ENCODE assay signal across 24 mouse cellular contexts in the genomic region with DNA sequence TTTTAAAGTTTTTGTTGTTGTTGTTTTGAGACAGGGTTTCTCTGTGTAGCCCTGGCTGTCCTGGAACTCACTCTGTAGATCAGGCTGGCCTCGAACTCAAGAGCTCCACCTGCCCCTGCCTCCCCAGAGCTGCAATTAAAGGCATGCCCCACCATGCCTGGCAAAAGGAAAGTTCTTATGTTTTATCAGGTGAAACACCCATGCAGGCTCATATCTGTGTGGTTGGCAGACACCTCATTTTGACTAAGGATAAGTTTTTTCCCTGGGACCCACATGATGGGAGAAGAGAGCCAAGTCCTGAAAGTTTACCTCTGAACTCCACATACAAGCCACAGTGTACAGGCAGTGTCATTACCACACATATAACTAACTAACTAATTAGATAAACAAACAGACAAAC. TPM values are rescaled to one million over a fixed set of nuclear protein-coding genes. Genes with fewer than 3 reads are reported as not detected.
DNase-seq lines count a peak whose midpoint lies in the region; ATAC-seq and TF ChIP-seq lines count a peak whose summit lies in the region.
"Had no signal": no experiment of that assay in that cellular context is flagged by ENCODE, and none has a peak within 500 bp of the region (broad histone marks: within the 10 kb centered on the region; RNA-seq: fewer than 3 reads in every experiment).

No protein-coding gene starts in this region.

- H3K27ac ChIP-seq in stomach, embryonic 15.5 days: no peak overlapping the region
- H3K27ac ChIP-seq in stomach, postnatal 0 days (replicated peaks): no peak overlapping the region
- peak overlapping the region; percentile 99 for H3K27ac ChIP-seq in liver, embryonic 16.5 days (ENCODE audit: low read length)
- H3K27ac ChIP-seq in midbrain, postnatal 0 days (ENCODE audit: low read depth, low read length): no peak overlapping the region
- H3K27ac ChIP-seq: embryonic facial prominence, embryonic 10.5 days; forebrain, embryonic 13.5 days; heart, embryonic 15.5 days; hindbrain, embryonic 10.5 days; neural tube, embryonic 12.5 days had no signal

- no peak for TF ChIP-seq CTCF in stomach, postnatal 0 days (IDR thresholded peaks at IDR 0.05; ENCODE audit: low read depth)
- TF ChIP-seq CTCF in midbrain, postnatal 0 days (IDR thresholded peaks at IDR 0.05): no peak

- no peaks in the 10 kb centered on the region for H3K9me3 ChIP-seq in stomach, embryonic 15.5 days
- H3K9me3 ChIP-seq in stomach, postnatal 0 days (ENCODE audit: control insufficient read depth, low read length): no peaks in the 10 kb centered on the region
- no peaks in the 10 kb centered on the region for H3K9me3 ChIP-seq in liver, embryonic 16.5 days (replicated peaks; ENCODE audit: control insufficient read depth, low read length)
- H3K9me3 ChIP-seq in midbrain, postnatal 0 days (ENCODE audit: low read length): no peaks in the 10 kb centered on the region
- H3K9me3 ChIP-seq: embryonic facial prominence, embryonic 10.5 days; forebrain, embryonic 13.5 days; heart, embryonic 15.5 days; hindbrain, embryonic 10.5 days; neural tube, embryonic 12.5 days had no signal

- 72% methylated on average over 1 of the region's 1 CpGs for WGBS in stomach, embryonic 15.5 days
- 54% methylated on average over 1 of the region's 1 CpGs for WGBS in stomach, postnatal 0 days
- 6% methylated on average over 1 of the region's 1 CpGs for WGBS in liver, embryonic 16.5 days (ENCODE audit: insufficient replicate concordance)
- 48% methylated on average over 1 of the region's 1 CpGs for WGBS in midbrain, postnatal 0 days

- no peaks in the 10 kb centered on the region for H3K4me1 ChIP-seq in stomach, embryonic 15.5 days
- no peaks in the 10 kb centered on the region for H3K4me1 ChIP-seq in stomach, postnatal 0 days (replicated peaks; ENCODE audit: control insufficient read depth, insufficient read depth)
- peaks cover 50% of the 10 kb centered on the region for H3K4me1 ChIP-seq in liver, embryonic 16.5 days (ENCODE audit: control insufficient read depth, low read depth, low read length)
- H3K4me1 ChIP-seq in midbrain, postnatal 0 days (ENCODE audit: insufficient read depth, low read length): no peaks in the 10 kb centered on the region
- H3K4me1 ChIP-seq: embryonic facial prominence, embryonic 10.5 days; forebrain, embryonic 13.5 days; heart, embryonic 15.5 days; hindbrain, embryonic 10.5 days; neural tube, embryonic 12.5 days had no signal

- no peak overlapping the region for H3K4me3 ChIP-seq in stomach, embryonic 15.5 days (replicated peaks)
- H3K4me3 ChIP-seq in stomach, postnatal 0 days (ENCODE audit: low read depth, low read length): no peak overlapping the region
- H3K4me3 ChIP-seq in liver, embryonic 16.5 days (ENCODE audit: low read depth, low read length): no peak overlapping the region
- no peak overlapping the region for H3K4me3 ChIP-seq in midbrain, postnatal 0 days (ENCODE audit: low read depth, low read length)
- H3K4me3 ChIP-seq: embryonic facial prominence, embryonic 10.5 days; forebrain, embryonic 13.5 days; heart, embryonic 15.5 days; hindbrain, embryonic 10.5 days; neural tube, embryonic 12.5 days had no signal

- H3K36me3 ChIP-seq in stomach, embryonic 15.5 days: no peaks in the 10 kb centered on the region
- H3K36me3 ChIP-seq in stomach, postnatal 0 days (ENCODE audit: control insufficient read depth, insufficient read depth, low read length): no peaks in the 10 kb centered on the region
- H3K36me3 ChIP-seq in liver, embryonic 16.5 days (ENCODE audit: control insufficient read depth, insufficient read depth): no peaks in the 10 kb centered on the region
- no peaks in the 10 kb centered on the region for H3K36me3 ChIP-seq in midbrain, postnatal 0 days (ENCODE audit: insufficient read depth, low read length)
- H3K36me3 ChIP-seq: embryonic facial prominence, embryonic 10.5 days; heart, embryonic 15.5 days; hindbrain, embryonic 10.5 days; neural tube, embryonic 12.5 days had no signal

- no peak for DNase-seq in stomach, postnatal 0 days (ENCODE audit: low spot score)
- no peak for DNase-seq in midbrain, postnatal 0 days (ENCODE audit: low spot score)
- DNase-seq in urinary bladder, adult 18-20 months (ENCODE audit: low spot score in 2 of 2): no peak
- no peak for DNase-seq in layer of hippocampus, postnatal 10 days (ENCODE audit: low spot score in 2 of 2)
- DNase-seq: adrenal gland, postnatal 10 days; cerebellum, adult 18-20 months; cerebellum, postnatal 36 days; kidney, adult 18-20 months; kidney, postnatal 25 days; layer of hippocampus, adult 9-11 months; lung, adult 2 months; lung, postnatal 36 days; thymus, postnatal 14 days had no signal

- no peak overlapping the region for H3K4me2 ChIP-seq in stomach, embryonic 15.5 days
- no peak overlapping the region for H3K4me2 ChIP-seq in stomach, postnatal 0 days (replicated peaks; ENCODE audit: low read depth)
- peak overlapping the region; percentile 56; the same call in 1 of the 2 replicates for H3K4me2 ChIP-seq in liver, embryonic 16.5 days (ENCODE audit: low read depth, low read length)
- H3K4me2 ChIP-seq in midbrain, postnatal 0 days (ENCODE audit: low read depth, low read length, poor library complexity, severe bottlenecking): no peak overlapping the region
- H3K4me2 ChIP-seq: forebrain, embryonic 13.5 days; heart, embryonic 15.5 days; midbrain, embryonic 11.5 days; neural tube, embryonic 12.5 days had no signal

- no peak overlapping the region for H3K9ac ChIP-seq in stomach, embryonic 15.5 days
- H3K9ac ChIP-seq in stomach, postnatal 0 days (ENCODE audit: low read length): no peak overlapping the region
- H3K9ac ChIP-seq in liver, embryonic 16.5 days (ENCODE audit: low read depth, low read length): 0 out of 2 replicates have a peak overlapping the region, but pooled peaks have one; percentile 15
- H3K9ac ChIP-seq in midbrain, postnatal 0 days (replicated peaks; ENCODE audit: low read length, poor library complexity, severe bottlenecking): no peak overlapping the region
- H3K9ac ChIP-seq: forebrain, embryonic 13.5 days; heart, embryonic 15.5 days; neural tube, embryonic 12.5 days had no signal

- no peaks in the 10 kb centered on the region for H3K27me3 ChIP-seq in stomach, embryonic 15.5 days (replicated peaks)
- no peaks in the 10 kb centered on the region for H3K27me3 ChIP-seq in stomach, postnatal 0 days (ENCODE audit: control insufficient read depth, insufficient read depth, low read length)
- no peaks in the 10 kb centered on the region for H3K27me3 ChIP-seq in liver, embryonic 16.5 days (ENCODE audit: control insufficient read depth, insufficient read depth, low read depth, low read length)
- H3K27me3 ChIP-seq in midbrain, postnatal 0 days (ENCODE audit: insufficient read depth, low read length): 0 out of 2 replicates have a peak, but pooled peaks cover 4% of the 10 kb centered on the region
- H3K27me3 ChIP-seq: heart, embryonic 15.5 days; neural tube, embryonic 12.5 days had no signal

- no peak for TF ChIP-seq EP300 in stomach, postnatal 0 days (optimal IDR thresholded peaks at IDR 0.05)

- ATAC-seq in stomach, embryonic 15.5 days (ENCODE audit: insufficient read depth, low FRiP score, low read depth): peak; percentile 64; the same call in 1 of the 2 replicates
- ATAC-seq in stomach, postnatal 0 days (ENCODE audit: low FRiP score, low TSS enrichment): no peak
- peak; percentile 79 for ATAC-seq in erythroid progenitor cell, adult 5-6 weeks (replicated peaks; ENCODE audit: low FRiP score, poor library complexity, severe bottlenecking)
- ATAC-seq in liver, embryonic 16.5 days (ENCODE audit: low read depth): peak; percentile 75
- no peak for ATAC-seq in midbrain, postnatal 0 days (ENCODE audit: low FRiP score)
- ATAC-seq: forebrain, embryonic 13.5 days; Patski had no signal

RNA-seq across cellular contexts. Expression of a gene that starts 6.0 kb away (rescaled TPM):
- 26.8 and 28.8 TPM in 2 replicates for polyA plus RNA-seq in stomach, embryonic 15.5 days (2015; fragmentation: Nextera tagmentation; extraction: Ambion mirVana)
- polyA plus RNA-seq in stomach, postnatal 0 days (2015; fragmentation: Nextera tagmentation; extraction: Ambion mirVana): 18.4 and 18.5 TPM in 2 replicates
- total RNA-seq in erythroid progenitor cell, adult 5-6 weeks (2015; ENCODE audit: low replicate concordance): 41.8 and 60.8 TPM in 2 replicates
- 36.0 and 47.5 TPM in 2 replicates for total RNA-seq in erythroid progenitor cell, adult 5-6 weeks (2017; ENCODE audit: low replicate concordance)
- 34.7 and 35.7 TPM in 2 replicates for polyA plus RNA-seq in liver, embryonic 16.5 days (2015; fragmentation: Nextera tagmentation; extraction: Ambion mirVana)
- total RNA-seq in midbrain, postnatal 0 days (2014; rRNA removed): 133 and 210 TPM in 2 replicates
- 19.0 and 21.9 TPM in 2 replicates for polyA plus RNA-seq in midbrain, postnatal 0 days (2015; fragmentation: Nextera tagmentation; extraction: Ambion mirVana)
- total RNA-seq in layer of hippocampus, postnatal 10 days (2021): 10 to 100 TPM; 45.1 to 52.0 TPM

RNA-seq across cellular contexts. Expression of a gene that starts 7.5 kb away (rescaled TPM):
- 133 and 134 TPM in 2 replicates for polyA plus RNA-seq in stomach, embryonic 15.5 days (2015; fragmentation: Nextera tagmentation; extraction: Ambion mirVana)
- 251 and 252 TPM in 2 replicates for polyA plus RNA-seq in stomach, postnatal 0 days (2015; fragmentation: Nextera tagmentation; extraction: Ambion mirVana)
- total RNA-seq in erythroid progenitor cell, adult 5-6 weeks (2015; ENCODE audit: low replicate concordance): 87.2 and 135 TPM in 2 replicates
- total RNA-seq in erythroid progenitor cell, adult 5-6 weeks (2017; ENCODE audit: low replicate concordance): 109 and 163 TPM in 2 replicates
- 171 and 172 TPM in 2 replicates for polyA plus RNA-seq in liver, embryonic 16.5 days (2015; fragmentation: Nextera tagmentation; extraction: Ambion mirVana)
- total RNA-seq in midbrain, postnatal 0 days (2014; rRNA removed): 251 and 264 TPM in 2 replicates
- polyA plus RNA-seq in midbrain, postnatal 0 days (2015; fragmentation: Nextera tagmentation; extraction: Ambion mirVana): 333 and 346 TPM in 2 replicates
- total RNA-seq in layer of hippocampus, postnatal 10 days (2021): 100 to 1,000 TPM; 355 to 367 TPM

RNA-seq across cellular contexts. Expression of a gene that starts 56.7 kb away (rescaled TPM):
- polyA plus RNA-seq in stomach, embryonic 15.5 days (2015; fragmentation: Nextera tagmentation; extraction: Ambion mirVana): 0.09 TPM in 2 replicates
- 0.10 and 0.13 TPM in 2 replicates for polyA plus RNA-seq in stomach, postnatal 0 days (2015; fragmentation: Nextera tagmentation; extraction: Ambion mirVana)
- not detected in 2 replicates for total RNA-seq in erythroid progenitor cell, adult 5-6 weeks (2015; ENCODE audit: low replicate concordance)
- total RNA-seq in erythroid progenitor cell, adult 5-6 weeks (2017; ENCODE audit: low replicate concordance): not detected in 2 replicates
- polyA plus RNA-seq in liver, embryonic 16.5 days (2015; fragmentation: Nextera tagmentation; extraction: Ambion mirVana): 0.11 and 0.17 TPM in 2 replicates
- 51.6 and 73.9 TPM in 2 replicates for total RNA-seq in midbrain, postnatal 0 days (2014; rRNA removed)
- 35.8 and 42.9 TPM in 2 replicates for polyA plus RNA-seq in midbrain, postnatal 0 days (2015; fragmentation: Nextera tagmentation; extraction: Ambion mirVana)
- total RNA-seq in layer of hippocampus, postnatal 10 days (2021): 10 to 100 TPM; 42.8 to 46.3 TPM
- total RNA-seq: granulocyte monocyte progenitor cell, adult 5-6 weeks had no signal

Comparison
In these comparisons a context has a peak if more than half of its experiments do, and no peak if none do; other contexts are left out.
1. ATAC-seq: peak in stomach, embryonic 15.5 days (single experiment), erythroid progenitor cell, adult 5-6 weeks (single experiment) and liver, embryonic 16.5 days (single experiment); none in stomach, postnatal 0 days (single experiment) and midbrain, postnatal 0 days (single experiment).
2. RNA of a gene that starts 56.7 kb away (polyA plus RNA-seq): 35.8 to 42.9 TPM in midbrain, postnatal 0 days; 0.11 to 0.17 TPM in liver, embryonic 16.5 days, 0.10 to 0.13 TPM in stomach, postnatal 0 days and 0.09 TPM in stomach, embryonic 15.5 days; every median in the first group is over 10 times any median in the second.